Mouse (Mus musculus): ENCODE data around the gene Trmt1l. TPM values are rescaled to one million over a fixed set of nuclear protein-coding genes. Genes with fewer than 3 reads are reported as not detected.
A peak's percentile ranks its signal among the peaks of the same experiment; 100 is the strongest.
"Not testable (repeated sequence)": the region's sequence is repeated elsewhere in the genome, so short reads cannot be mapped to it uniquely, and the experiment has no call there.

Gene Trmt1l
- 33.7 and 34.5 TPM in 2 replicates for total RNA-seq (2021)
- long read RNA-seq, transcript Trmt1l-201 (15 exons, 2,749 nt), result major isoform, 13 of 22 reads
- long read RNA-seq, partial matches to known transcripts, result 2 of 22 reads
- long read RNA-seq, other reads (novel, unspliced or antisense), result 2 of 22 reads

- DNase-seq, result peak; percentile 95
Measured at GRCm38 (mm10) chr1:151428263-151429221, at the start of gene Trmt1l, which contains the start of gene Swt1. Gene Trmt1l, plus strand, starts transcription at chr1:151428542. Gene Swt1, minus strand, starts transcription at chr1:151428455.

GRCm38 (mm10) chr1:151390029-151390428 lies 38.3 kb upstream of the Trmt1l start:
- DNase-seq, result peak; percentile 27

- no peak for DNase-seq
Measured at GRCm38 (mm10) chr1:151409827-151410226, 18.5 kb upstream of the Trmt1l start.

- DNase-seq, result no peak
Measured at GRCm38 (mm10) chr1:151422178-151422577, 6.2 kb upstream of the Trmt1l start.

GRCm38 (mm10) chr1:151426947-151427600 lies 1.3 kb upstream of the Trmt1l start:
- no peak for DNase-seq

GRCm38 (mm10) chr1:151427888-151428262 lies 467 bp upstream of the Trmt1l start:
- DNase-seq, result no peak

GRCm38 (mm10) chr1:151429316-151429715 lies 974 bp downstream of the Trmt1l start:
- DNase-seq, result no peak

- no peak for DNase-seq
Measured at GRCm38 (mm10) chr1:151435431-151435830, 7.1 kb downstream of the Trmt1l start.

GRCm38 (mm10) chr1:151449866-151450265 lies 21.5 kb downstream of the Trmt1l start:
- DNase-seq, result no peak

GRCm38 (mm10) chr1:151450851-151451250 lies 22.5 kb downstream of the Trmt1l start:
- no peak for DNase-seq

- DNase-seq, result no peak
Measured at GRCm38 (mm10) chr1:151451946-151452345, 23.6 kb downstream of the Trmt1l start.

- DNase-seq, result no peak
Measured at GRCm38 (mm10) chr1:151457087-151457486, 28.7 kb downstream of the Trmt1l start.

GRCm38 (mm10) chr1:151461265-151461664 lies 32.9 kb downstream of the Trmt1l start:
- DNase-seq, result no peak

- DNase-seq, result no peak
Measured at GRCm38 (mm10) chr1:151464914-151465313, 36.6 kb downstream of the Trmt1l start.

- no peak for DNase-seq
Measured at GRCm38 (mm10) chr1:151466571-151466970, 38.2 kb downstream of the Trmt1l start.

GRCm38 (mm10) chr1:151471429-151471828 lies 43.1 kb downstream of the Trmt1l start:
- no peak for DNase-seq

- DNase-seq, result not testable (repeated sequence)
Measured at GRCm38 (mm10) chr1:151472386-151472785, 44.0 kb downstream of the Trmt1l start.

- no peak for DNase-seq
Measured at GRCm38 (mm10) chr1:151482497-151482896, 54.2 kb downstream of the Trmt1l start.

GRCm38 (mm10) chr1:151483568-151483967 lies 55.2 kb downstream of the Trmt1l start:
- peak; percentile 13 for DNase-seq

GRCm38 (mm10) chr1:151484754-151485153 lies 56.4 kb downstream of the Trmt1l start:
- DNase-seq, result no peak

- no peak for DNase-seq
Measured at GRCm38 (mm10) chr1:151489806-151490205, 61.5 kb downstream of the Trmt1l start.

- no peak for DNase-seq
Measured at GRCm38 (mm10) chr1:151492419-151492818, 64.1 kb downstream of the Trmt1l start.

GRCm38 (mm10) chr1:151493826-151494225 lies 65.5 kb downstream of the Trmt1l start:
- DNase-seq, result no peak

All from adrenal gland, postnatal 25 days (tissue).